Mouse (Mus musculus) forebrain, embryonic 10.5 days (tissue): ENCODE measurements at regions not wholly inside any gene's neighbourhood (a gene's known extent, or its start where the extent isn't known, plus 50 kb on each side); places are given as distances from the start of the nearest gene placed in this dataset.

Source experiments
- DNase-seq: peaks from one replicate; pipeline ENCODE4 v3.0.0-alpha.2; 2017; ENCODE audit warnings: low spot score; ENCODE audit errors: extremely low spot score
- H3K27ac ChIP-seq: fragments of 300-500 bp; sonication (generic); 2 replicates; pipeline ENCODE4 v1.5.1; 2016; ENCODE audit warnings: mild to moderate bottlenecking
- H3K27me3 ChIP-seq: fragments of 300-500 bp; sonication (generic); 2 replicates; pipeline ENCODE4 v1.6.1; 2016; ENCODE audit warnings: mild to moderate bottlenecking; ENCODE audit not compliant: poor library complexity, severe bottlenecking
- H3K36me3 ChIP-seq: fragments of 300-500 bp; sonication (generic); replicated peaks from 2 replicates; pipeline ENCODE4 v1.6.1; 2016; ENCODE audit warnings: mild to moderate bottlenecking, moderate library complexity
- H3K4me1 ChIP-seq: fragments of 300-500 bp; sonication (generic); 2 replicates; pipeline ENCODE4 v1.6.1; 2016
- H3K4me3 ChIP-seq: fragments of 300-500 bp; sonication (generic); 2 replicates; pipeline ENCODE4 v1.5.1; 2016; ENCODE audit warnings: mild to moderate bottlenecking, moderate library complexity
- H3K9me3 ChIP-seq: fragments of 300-500 bp; sonication (generic); 2 replicates; pipeline ENCODE4 v1.6.1; 2016; ENCODE audit warnings: mild to moderate bottlenecking, moderate library complexity
- WGBS: fragments of 180-500 bp; shearing (Covaris S2); methylation state at CpG from one replicate; pipeline ENCODE4 v1.1.7; 2016; 5-methylcytosine and 5-hydroxymethylcytosine counted together

- no peak overlapping the region for H3K4me3 ChIP-seq
- no peaks in the 10 kb centered on the region for H3K4me1 ChIP-seq
- no peaks in the 10 kb centered on the region for H3K9me3 ChIP-seq
- no peaks in the 10 kb centered on the region for H3K36me3 ChIP-seq
- no peak overlapping the region for H3K27ac ChIP-seq
- H3K27me3 ChIP-seq, result no peaks in the 10 kb centered on the region
- DNase-seq, result no peak
- WGBS, result 92% methylated on average over 2 of the region's 2 CpGs
These were observed 140.1 kb upstream of the 4933402D24Rik start for GRCm38 (mm10) chr1:63909191-63909590.

GRCm38 (mm10) chr1:63903620-63904019 is 134.6 kb upstream of the 4933402D24Rik start:
- peaks cover 7% of the 10 kb centered on the region; the same call in 1 of the 2 replicates for H3K27me3 ChIP-seq
- DNase-seq, result no peak
- peaks cover 11% of the 10 kb centered on the region for H3K4me1 ChIP-seq
- 91% methylated on average over 4 of the region's 4 CpGs for WGBS
- no peaks in the 10 kb centered on the region for H3K9me3 ChIP-seq
- no peaks in the 10 kb centered on the region for H3K36me3 ChIP-seq
- no peak overlapping the region for H3K4me3 ChIP-seq
- no peak overlapping the region for H3K27ac ChIP-seq

GRCm38 (mm10) chr1:63903201-63903600 is 134.1 kb upstream of the 4933402D24Rik start:
- H3K27me3 ChIP-seq, result peaks cover 7% of the 10 kb centered on the region; the same call in 1 of the 2 replicates
- H3K36me3 ChIP-seq, result no peaks in the 10 kb centered on the region
- no peak overlapping the region for H3K27ac ChIP-seq
- DNase-seq, result no peak
- peaks cover 11% of the 10 kb centered on the region for H3K4me1 ChIP-seq
- no peak overlapping the region for H3K4me3 ChIP-seq
- WGBS, result 89% methylated on average over 3 of the region's 3 CpGs
- no peaks in the 10 kb centered on the region for H3K9me3 ChIP-seq

- WGBS, result 91% methylated on average over 1 of the region's 1 CpGs
These were observed 133.3 kb upstream of the 4933402D24Rik start for GRCm38 (mm10) chr1:63902391-63902790.

GRCm38 (mm10) chr1:63899631-63900577 is 130.8 kb upstream of the 4933402D24Rik start:
- Histone ChIP-seq H3K9me3 (no peaks in the 10 kb centered on the region), H3K27me3 (peaks cover 7% of the 10 kb centered on the region; the same call in 1 of the 2 replicates), H3K27ac (no peak overlapping the region), H3K4me1 (peaks cover 11% of the 10 kb centered on the region), H3K4me3 (no peak overlapping the region), H3K36me3 (no peaks in the 10 kb centered on the region)
- DNase-seq, result no peak
- WGBS, result 62% methylated on average over 10 of the region's 10 CpGs

More at GRCm38 (mm10) chr1:63902391-63902790, 133.3 kb upstream of the 4933402D24Rik start:
- H3K4me3 ChIP-seq, result no peak overlapping the region
- no peak overlapping the region for H3K27ac ChIP-seq
- H3K36me3 ChIP-seq, result no peaks in the 10 kb centered on the region
- DNase-seq, result no peak
- peaks cover 11% of the 10 kb centered on the region for H3K4me1 ChIP-seq
- no peaks in the 10 kb centered on the region for H3K9me3 ChIP-seq
- peaks cover 7% of the 10 kb centered on the region; the same call in 1 of the 2 replicates for H3K27me3 ChIP-seq

GRCm38 (mm10) chr1:63898766-63899165 is 129.7 kb upstream of the 4933402D24Rik start:
- H3K36me3 ChIP-seq, result no peaks in the 10 kb centered on the region
- no peak overlapping the region for H3K4me3 ChIP-seq
- peaks cover 11% of the 10 kb centered on the region for H3K4me1 ChIP-seq
- H3K27ac ChIP-seq, result no peak overlapping the region
- peaks cover 7% of the 10 kb centered on the region; the same call in 1 of the 2 replicates for H3K27me3 ChIP-seq
- WGBS, result 82% methylated on average over 2 of the region's 2 CpGs
- H3K9me3 ChIP-seq, result no peaks in the 10 kb centered on the region
- no peak for DNase-seq

- no peak for DNase-seq
- H3K27me3 ChIP-seq, result peaks cover 7% of the 10 kb centered on the region; the same call in 1 of the 2 replicates
- no peaks in the 10 kb centered on the region for H3K9me3 ChIP-seq
- no peak overlapping the region for H3K4me3 ChIP-seq
- peaks cover 11% of the 10 kb centered on the region for H3K4me1 ChIP-seq
- no peaks in the 10 kb centered on the region for H3K36me3 ChIP-seq
- WGBS, result 75% methylated on average over 2 of the region's 2 CpGs
- no peak overlapping the region for H3K27ac ChIP-seq
These were observed 128.5 kb upstream of the 4933402D24Rik start for GRCm38 (mm10) chr1:63897556-63897955.

- WGBS, result 93% methylated on average over 3 of the region's 3 CpGs
- no peak overlapping the region for H3K27ac ChIP-seq
- no peaks in the 10 kb centered on the region for H3K9me3 ChIP-seq
- H3K4me3 ChIP-seq, result no peak overlapping the region
- no peaks in the 10 kb centered on the region for H3K27me3 ChIP-seq
- no peaks in the 10 kb centered on the region for H3K36me3 ChIP-seq
- DNase-seq, result no peak
- H3K4me1 ChIP-seq, result no peaks in the 10 kb centered on the region
These were observed 110.5 kb upstream of the 4933402D24Rik start for GRCm38 (mm10) chr1:63879570-63879969.

- H3K27me3 ChIP-seq, result no peaks in the 10 kb centered on the region
- no peaks in the 10 kb centered on the region for H3K4me1 ChIP-seq
- no peak overlapping the region for H3K27ac ChIP-seq
- no peak for DNase-seq
- no peaks in the 10 kb centered on the region for H3K36me3 ChIP-seq
- H3K9me3 ChIP-seq, result no peaks in the 10 kb centered on the region
- WGBS, result 90% methylated on average over 5 of the region's 5 CpGs
- H3K4me3 ChIP-seq, result no peak overlapping the region
These were observed 107.7 kb upstream of the 4933402D24Rik start for GRCm38 (mm10) chr1:63876589-63877251.

GRCm38 (mm10) chr1:63875297-63875962 is 106.4 kb upstream of the 4933402D24Rik start:
- no peak for DNase-seq
- H3K36me3 ChIP-seq, result no peaks in the 10 kb centered on the region
- no peak overlapping the region for H3K27ac ChIP-seq
- H3K4me3 ChIP-seq, result no peak overlapping the region
- no peaks in the 10 kb centered on the region for H3K4me1 ChIP-seq
- no peaks in the 10 kb centered on the region for H3K27me3 ChIP-seq
- no peaks in the 10 kb centered on the region for H3K9me3 ChIP-seq
- 73% methylated on average over 2 of the region's 3 CpGs for WGBS

GRCm38 (mm10) chr1:63871831-63872230 is 102.8 kb upstream of the 4933402D24Rik start:
- Histone ChIP-seq H3K4me1 (no peaks in the 10 kb centered on the region), H3K9me3 (no peaks in the 10 kb centered on the region), H3K27me3 (no peaks in the 10 kb centered on the region), H3K27ac (no peak overlapping the region), H3K36me3 (no peaks in the 10 kb centered on the region), H3K4me3 (no peak overlapping the region)
- no peak for DNase-seq
- WGBS, result 94% methylated on average over 6 of the region's 6 CpGs

GRCm38 (mm10) chr1:63869342-63869741 is 100.3 kb upstream of the 4933402D24Rik start:
- DNase-seq, result no peak
- Histone ChIP-seq H3K4me1 (no peaks in the 10 kb centered on the region), H3K27me3 (no peaks in the 10 kb centered on the region), H3K27ac (no peak overlapping the region), H3K36me3 (no peaks in the 10 kb centered on the region), H3K4me3 (no peak overlapping the region), H3K9me3 (no peaks in the 10 kb centered on the region)
- WGBS, result 87% methylated on average over 2 of the region's 2 CpGs
